Mouse (Mus musculus): Measurements from ENCODE around the gene Icam1. TPM values are rescaled to one million over a fixed set of nuclear protein-coding genes. Genes with fewer than 3 reads are reported as not detected.
A peak's percentile ranks its signal among the peaks of the same experiment; 100 is the strongest.

Gene Icam1
- total and polyA plus RNA-seq, 2 experiments from 2014 or later: 3.1 to 3.7 TPM

GRCm38 (mm10) chr9:21045235-21045634 is 29.4 kb downstream of the Icam1 start:
- DNase-seq (no peak), ATAC-seq (no peak)
- no peak overlapping the region for H3K9ac ChIP-seq
- no peak overlapping the region for H3K4me2 ChIP-seq (ENCODE audit: low read depth)
- no peaks in the 10 kb centered on the region for H3K9me3 ChIP-seq (ENCODE audit: low read length)
- TF ChIP-seq CTCF (IDR thresholded peaks at IDR 0.05; ENCODE audit: low read depth): no peak
- H3K4me1 ChIP-seq (ENCODE audit: insufficient read depth): no peaks in the 10 kb centered on the region
- 93% methylated on average over 3 of the region's 3 CpGs for WGBS
- no peaks in the 10 kb centered on the region for H3K27me3 ChIP-seq (ENCODE audit: insufficient read depth, low read length)
- no peaks in the 10 kb centered on the region for H3K36me3 ChIP-seq (ENCODE audit: insufficient read depth)
- H3K27ac ChIP-seq (ENCODE audit: low read depth, low read length): no peak overlapping the region
- H3K4me3 ChIP-seq (ENCODE audit: low read depth, low read length): no peak overlapping the region

- Histone ChIP-seq H3K4me3 (ENCODE audit: low read depth, low read length) (no peak overlapping the region), H3K36me3 (ENCODE audit: insufficient read depth) (no peaks in the 10 kb centered on the region), H3K9ac (no peak overlapping the region), H3K27me3 (ENCODE audit: insufficient read depth, low read length) (no peaks in the 10 kb centered on the region), H3K4me1 (ENCODE audit: insufficient read depth) (no peaks in the 10 kb centered on the region), H3K4me2 (ENCODE audit: low read depth) (no peak overlapping the region), H3K9me3 (ENCODE audit: low read length) (no peaks in the 10 kb centered on the region), H3K27ac (ENCODE audit: low read depth, low read length) (no peak overlapping the region)
- ATAC-seq (no peak), DNase-seq (no peak)
- no peak for TF ChIP-seq CTCF (IDR thresholded peaks at IDR 0.05; ENCODE audit: low read depth)
- 70% methylated on average over 10 of the region's 10 CpGs for WGBS
Observed at GRCm38 (mm10) chr9:21051578-21051977, 35.8 kb downstream of the Icam1 start.

GRCm38 (mm10) chr9:21062928-21063327 is 47.1 kb downstream of the Icam1 start:
- ATAC-seq: no peak; the same call in 1 of the 2 replicates

GRCm38 (mm10) chr9:21067006-21067684 is 51.4 kb downstream of the Icam1 start, which contains the start of gene Zglp1:
TSS of gene Zglp1 (minus strand) at chr9:21067093.
- no peak within 1 kb of the TSS for H3K9ac ChIP-seq
- H3K27ac ChIP-seq (ENCODE audit: low read depth, low read length): no peak within 1 kb of the TSS
- WGBS: 87% methylated on average over 27 of the region's 27 CpGs
- TF ChIP-seq CTCF (IDR thresholded peaks at IDR 0.05; ENCODE audit: low read depth): no peak
- 0 out of 2 replicates have a peak, but pooled peaks cover under 1% of the 10 kb centered on the region for H3K4me1 ChIP-seq (ENCODE audit: insufficient read depth)
- H3K27me3 ChIP-seq (ENCODE audit: insufficient read depth, low read length): no peaks in the 10 kb centered on the region
- no peak for ATAC-seq
- H3K9me3 ChIP-seq (ENCODE audit: low read length): no peaks in the 10 kb centered on the region
- DNase-seq: no peak
- H3K4me3 ChIP-seq (ENCODE audit: low read depth, low read length): no peak within 1 kb of the TSS
- H3K4me2 ChIP-seq (ENCODE audit: low read depth): no peak within 1 kb of the TSS
- peaks cover 43% of the 10 kb centered on the region for H3K36me3 ChIP-seq (ENCODE audit: insufficient read depth)

More at GRCm38 (mm10) chr9:21062928-21063327, 47.1 kb downstream of the Icam1 start:
- no peak for TF ChIP-seq CTCF (IDR thresholded peaks at IDR 0.05; ENCODE audit: low read depth)
- Histone ChIP-seq H3K36me3 (ENCODE audit: insufficient read depth) (peaks cover 31% of the 10 kb centered on the region), H3K4me2 (ENCODE audit: low read depth) (no peak overlapping the region), H3K9ac (no peak overlapping the region), H3K9me3 (ENCODE audit: low read length) (no peaks in the 10 kb centered on the region), H3K27me3 (ENCODE audit: insufficient read depth, low read length) (no peaks in the 10 kb centered on the region), H3K27ac (ENCODE audit: low read depth, low read length) (no peak overlapping the region), H3K4me3 (ENCODE audit: low read depth, low read length) (no peak overlapping the region), H3K4me1 (ENCODE audit: insufficient read depth) (no peaks in the 10 kb centered on the region)
- no peak for DNase-seq
- 84% methylated on average over 2 of the region's 2 CpGs for WGBS

GRCm38 (mm10) chr9:21072641-21073040 is 56.9 kb downstream of the Icam1 start:
- Histone ChIP-seq H3K9me3 (ENCODE audit: low read length) (no peaks in the 10 kb centered on the region), H3K36me3 (ENCODE audit: insufficient read depth) (peaks cover 37% of the 10 kb centered on the region), H3K4me1 (ENCODE audit: insufficient read depth) (peaks cover 7% of the 10 kb centered on the region; the same call in 1 of the 2 replicates), H3K27me3 (ENCODE audit: insufficient read depth, low read length) (no peaks in the 10 kb centered on the region), H3K4me3 (ENCODE audit: low read depth, low read length) (peak overlapping the region; percentile 84), H3K9ac (peak overlapping the region; percentile 77), H3K4me2 (ENCODE audit: low read depth) (peak overlapping the region; percentile 97), H3K27ac (ENCODE audit: low read depth, low read length) (no peak overlapping the region)
- ATAC-seq: peak; percentile 2; the same call in 1 of the 2 replicates
- TF ChIP-seq CTCF (IDR thresholded peaks at IDR 0.05; ENCODE audit: low read depth): no peak
- 14% methylated on average over 4 of the region's 4 CpGs for WGBS
- DNase-seq: no peak

GRCm38 (mm10) chr9:21073044-21073840 is 57.5 kb downstream of the Icam1 start, which contains the start of the genes Gm49373 and Fdx1l:
TSS of gene Gm49373 (minus strand) at chr9:21073096.
TSS of gene Fdx1l (minus strand) at chr9:21073614.
- no peaks in the 10 kb centered on the region for H3K9me3 ChIP-seq (ENCODE audit: low read length)
- ATAC-seq (peak; percentile 97), DNase-seq (peak; percentile 94)
- H3K4me2 ChIP-seq (ENCODE audit: low read depth): peak within 1 kb of the TSS; percentile 97
- H3K27ac ChIP-seq (ENCODE audit: low read depth, low read length): peak within 1 kb of the TSS; percentile 71
- H3K4me3 ChIP-seq (ENCODE audit: low read depth, low read length): peak within 1 kb of the TSS; percentile 84
- WGBS: 3% methylated on average over 57 of the region's 58 CpGs
- H3K27me3 ChIP-seq (ENCODE audit: insufficient read depth, low read length): no peaks in the 10 kb centered on the region
- peaks cover 7% of the 10 kb centered on the region; the same call in 1 of the 2 replicates for H3K4me1 ChIP-seq (ENCODE audit: insufficient read depth)
- H3K9ac ChIP-seq: peak within 1 kb of the TSS; percentile 77
- TF ChIP-seq CTCF (IDR thresholded peaks at IDR 0.05; ENCODE audit: low read depth): no peak
- H3K36me3 ChIP-seq (ENCODE audit: insufficient read depth): peaks cover 40% of the 10 kb centered on the region
